Comparison of ENCODE assay signal across 13 mouse cellular contexts in the genomic region with DNA sequence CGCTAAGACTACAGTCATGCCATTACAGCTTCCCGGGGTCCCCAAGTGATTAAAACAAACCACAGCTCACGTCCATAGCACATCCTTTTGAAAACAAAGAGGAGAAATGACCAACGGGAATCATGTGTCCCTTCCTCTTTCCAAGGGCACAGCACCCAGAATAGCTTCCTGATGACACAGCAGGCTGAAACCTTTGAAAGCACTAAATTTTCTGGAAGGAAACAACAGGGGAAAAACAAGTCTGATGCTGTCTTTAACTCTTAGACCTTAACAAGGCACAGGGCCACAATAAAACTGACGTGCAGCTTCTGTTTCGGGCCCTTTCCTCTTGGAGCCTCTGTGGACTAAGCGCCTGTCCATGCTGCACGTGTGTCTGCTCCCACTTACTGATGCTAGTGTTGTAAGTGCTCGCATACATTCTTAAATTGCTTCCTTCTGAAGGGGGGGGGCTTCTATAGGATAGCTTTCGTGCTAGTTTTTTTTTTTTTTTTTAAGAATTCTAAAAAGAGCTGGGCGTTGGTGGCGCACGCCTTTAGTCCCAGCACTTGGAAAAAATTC. TPM values are rescaled to one million over a fixed set of nuclear protein-coding genes. Genes with fewer than 3 reads are reported as not detected.
DNase-seq lines count a peak whose midpoint lies in the region; ATAC-seq lines count a peak whose summit lies in the region.
"Had no signal": no experiment of that assay in that cellular context is flagged by ENCODE, and none has a peak within 500 bp of the region (broad histone marks: within the 10 kb centered on the region; RNA-seq: fewer than 3 reads in every experiment).

No protein-coding gene starts in this region.

- peaks cover 3% of the 10 kb centered on the region; the same call in 1 of the 2 replicates for H3K4me1 ChIP-seq in liver, embryonic 15.5 days (replicated peaks)
- peaks cover 20% of the 10 kb centered on the region for H3K4me1 ChIP-seq in liver, embryonic 12.5 days
- peaks cover 5% of the 10 kb centered on the region; the same call in 1 of the 2 replicates for H3K4me1 ChIP-seq in brown adipose tissue, adult 24 weeks (ENCODE audit: control insufficient read depth, insufficient read depth, insufficient read length, low read length)

- H3K36me3 ChIP-seq in liver, embryonic 15.5 days (replicated peaks): peaks cover 10% of the 10 kb centered on the region
- H3K36me3 ChIP-seq in liver, embryonic 12.5 days: peaks cover 9% of the 10 kb centered on the region

- H3K9ac ChIP-seq in liver, embryonic 15.5 days: no peak overlapping the region
- no peak overlapping the region for H3K9ac ChIP-seq in liver, embryonic 12.5 days

- peak; percentile 26 for DNase-seq in adrenal gland, adult 8-10 months
- no peak for DNase-seq in adrenal gland, adult 18-20 months (ENCODE audit: low spot score in 2 of 2)
- peak; percentile 20 to 45 for DNase-seq in heart, postnatal 36 days
- DNase-seq in frontal cortex, postnatal 10 days (ENCODE audit: low spot score in 2 of 2): no peak
- DNase-seq: gastrocnemius, postnatal 25 days had no signal

- H3K9me3 ChIP-seq in liver, embryonic 15.5 days (replicated peaks): no peaks in the 10 kb centered on the region
- no peaks in the 10 kb centered on the region for H3K9me3 ChIP-seq in liver, embryonic 12.5 days (replicated peaks)

- H3K27me3 ChIP-seq in liver, embryonic 15.5 days: no peaks in the 10 kb centered on the region
- no peaks in the 10 kb centered on the region for H3K27me3 ChIP-seq in liver, embryonic 12.5 days (replicated peaks)

- intact Hi-C loops in heart, postnatal 36 days (cut with DNase I): loop anchor here (1.0 kb wide), 1 partner anchor 24 kb away; a partner anchor contains a TSS

- H3K27ac ChIP-seq in liver, embryonic 15.5 days (replicated peaks): 0 out of 2 replicates have a peak overlapping the region, but pooled peaks have one; percentile 1
- H3K27ac ChIP-seq in liver, embryonic 12.5 days: no peak overlapping the region; the same call in 1 of the 2 replicates
- peak overlapping the region; percentile 90 for H3K27ac ChIP-seq in brown adipose tissue, adult 24 weeks (replicated peaks; ENCODE audit: low read depth, low read length)

- WGBS in liver, embryonic 15.5 days (ENCODE audit: insufficient replicate concordance): 50% methylated on average over 13 of the region's 13 CpGs
- 50% methylated on average over 13 of the region's 13 CpGs for whole genome bisulfite sequencing in liver, embryonic 12.5 days (ENCODE audit: insufficient replicate concordance)

- no peak for ATAC-seq in liver, embryonic 15.5 days (ENCODE audit: insufficient read depth)
- no peak for ATAC-seq in liver, embryonic 12.5 days
- ATAC-seq in erythroblast, adult 5-6 weeks (replicated peaks; ENCODE audit: low FRiP score, poor library complexity, severe bottlenecking): no peak

- no peak overlapping the region for H3K4me2 ChIP-seq in liver, embryonic 15.5 days
- no peak overlapping the region for H3K4me2 ChIP-seq in liver, embryonic 12.5 days

- no peak overlapping the region for H3K4me3 ChIP-seq in liver, embryonic 15.5 days (replicated peaks)
- H3K4me3 ChIP-seq in liver, embryonic 12.5 days: no peak overlapping the region
- no peak overlapping the region for H3K4me3 ChIP-seq in brown adipose tissue, adult 24 weeks (ENCODE audit: insufficient read depth, low read depth, low read length)

RNA-seq across cellular contexts. Expression of a gene that starts 23.7 kb away (rescaled TPM):
- 100 to 1,000 TPM in 3 of 4 experiments, 10 to 100 TPM in 1; 97.2 to 136 (median 120) TPM for total RNA-seq in adrenal gland, adult 8-10 months (2022)
- 100 to 1,000 TPM; 109 to 111 TPM for total RNA-seq in adrenal gland, adult 18-20 months (2021)
- 21.0 and 26.8 TPM in 2 replicates for polyA plus RNA-seq in liver, embryonic 15.5 days (2015; fragmentation: Nextera tagmentation; extraction: Ambion mirVana)
- polyA plus RNA-seq in liver, embryonic 12.5 days (2016; fragmentation: Nextera tagmentation; extraction: Ambion mirVana): 45.7 and 50.7 TPM in 2 replicates
- polyA plus RNA-seq in brown adipose tissue, adult 24 weeks (2012; ENCODE audit: insufficient read depth, insufficient read length, missing spikeins): 24.4 and 45.4 TPM in 2 replicates
- 100 to 1,000 TPM in 1 of 2 experiments, 10 to 100 TPM in 1; 98.9 to 101 TPM for total RNA-seq in heart, postnatal 36 days (2021)
- 5.6 and 6.0 TPM in 2 replicates for total RNA-seq in erythroblast, adult 5-6 weeks (2015; ENCODE audit: low replicate concordance)
- 9.5 and 11.8 TPM in 2 replicates for total RNA-seq in erythroblast, adult 5-6 weeks (2017; ENCODE audit: low replicate concordance)

RNA-seq across cellular contexts. Expression of a gene that starts 24.0 kb away (rescaled TPM):
- total RNA-seq in adrenal gland, adult 8-10 months (2022): 10 to 100 TPM; 31.0 to 60.3 (median 46.8) TPM
- 10 to 100 TPM; 23.1 to 24.3 TPM for total RNA-seq in adrenal gland, adult 18-20 months (2021)
- 5.0 and 5.8 TPM in 2 replicates for polyA plus RNA-seq in liver, embryonic 15.5 days (2015; fragmentation: Nextera tagmentation; extraction: Ambion mirVana)
- 7.3 and 7.7 TPM in 2 replicates for polyA plus RNA-seq in liver, embryonic 12.5 days (2016; fragmentation: Nextera tagmentation; extraction: Ambion mirVana)
- polyA plus RNA-seq in brown adipose tissue, adult 24 weeks (2012; ENCODE audit: insufficient read depth, insufficient read length, missing spikeins): 9.6 and 12.6 TPM in 2 replicates
- 10 to 100 TPM; 35.1 to 35.9 TPM for total RNA-seq in heart, postnatal 36 days (2021)
- 2.9 and 7.7 TPM in 2 replicates for total RNA-seq in erythroblast, adult 5-6 weeks (2015; ENCODE audit: low replicate concordance)
- total RNA-seq in erythroblast, adult 5-6 weeks (2017; ENCODE audit: low replicate concordance): 2.5 and 5.3 TPM in 2 replicates

RNA-seq across cellular contexts. Expression of a gene that starts 43.3 kb away (rescaled TPM):
- not detected for total RNA-seq in adrenal gland, adult 8-10 months (2022)
- total RNA-seq in adrenal gland, adult 18-20 months (2021): not detected
- 0.18 TPM in 1 of 2 replicates, not detected in the other for polyA plus RNA-seq in liver, embryonic 15.5 days (2015; fragmentation: Nextera tagmentation; extraction: Ambion mirVana)
- polyA plus RNA-seq in liver, embryonic 12.5 days (2016; fragmentation: Nextera tagmentation; extraction: Ambion mirVana): not detected in 2 replicates
- polyA plus RNA-seq in brown adipose tissue, adult 24 weeks (2012; ENCODE audit: insufficient read depth, insufficient read length, missing spikeins): not detected in 2 replicates
- not detected for total RNA-seq in heart, postnatal 36 days (2021)
- total RNA-seq in erythroblast, adult 5-6 weeks (2015; ENCODE audit: low replicate concordance): not detected in 2 replicates
- total RNA-seq in erythroblast, adult 5-6 weeks (2017; ENCODE audit: low replicate concordance): not detected in 2 replicates
- total RNA-seq: common myeloid progenitor, adult 5-6 weeks; gastrocnemius, postnatal 25 days; layer of hippocampus, postnatal 25 days; megakaryocyte progenitor cell, adult 5-6 weeks had no signal
- polyA plus RNA-seq: C2C12 had no signal

RNA-seq across cellular contexts. Expression of a gene that starts 56.3 kb away (rescaled TPM):
- under 1 TPM in 1 of 4 experiments, not detected in 3; 0.19 TPM for total RNA-seq in adrenal gland, adult 8-10 months (2022)
- total RNA-seq in adrenal gland, adult 18-20 months (2021): under 1 TPM in 1 of 2 experiments, not detected in 1; 0.10 TPM
- 0.10 TPM in 1 of 2 replicates, not detected in the other for polyA plus RNA-seq in liver, embryonic 15.5 days (2015; fragmentation: Nextera tagmentation; extraction: Ambion mirVana)
- not detected in 2 replicates for polyA plus RNA-seq in liver, embryonic 12.5 days (2016; fragmentation: Nextera tagmentation; extraction: Ambion mirVana)
- polyA plus RNA-seq in brown adipose tissue, adult 24 weeks (2012; ENCODE audit: insufficient read depth, insufficient read length, missing spikeins): not detected in 2 replicates
- total RNA-seq in heart, postnatal 36 days (2021): under 1 TPM; 0.14 to 0.25 TPM
- total RNA-seq in erythroblast, adult 5-6 weeks (2015; ENCODE audit: low replicate concordance): not detected in 2 replicates
- not detected in 2 replicates for total RNA-seq in erythroblast, adult 5-6 weeks (2017; ENCODE audit: low replicate concordance)
- total RNA-seq: common myeloid progenitor, adult 5-6 weeks; layer of hippocampus, postnatal 25 days; megakaryocyte progenitor cell, adult 5-6 weeks had no signal
- polyA plus RNA-seq: C2C12 had no signal

Comparison
In these comparisons a context has a peak if more than half of its experiments do, and no peak if none do; other contexts are left out.
1. DNase-seq: peak in adrenal gland, adult 8-10 months (single experiment) and heart, postnatal 36 days (2 of 2); none in adrenal gland, adult 18-20 months (0 of 2) and frontal cortex, postnatal 10 days (0 of 2).
2. RNA of a gene that starts 23.7 kb away (total RNA-seq): 97.2 to 136 TPM in adrenal gland, adult 8-10 months, 109 to 111 TPM in adrenal gland, adult 18-20 months and 98.9 to 101 TPM in heart, postnatal 36 days; 5.6 to 11.8 TPM in erythroblast, adult 5-6 weeks; every median in the first group is over 4 times any median in the second.